Mouse (Mus musculus) cortical plate, adult 2 months (tissue): Measurements from ENCODE around the gene Yif1a.

Experiments used
- CTCF ChIP-seq: fragments of 200-500 bp; IDR thresholded peaks from 2 replicates; pipeline ENCODE4 v1.5.1; 2011; ENCODE audit warnings: mild to moderate bottlenecking, control low read depth, low read length; ENCODE audit not compliant: insufficient read depth; ENCODE audit errors: extremely low read depth
- POLR2A ChIP-seq: fragments of 200-500 bp; IDR thresholded peaks from 2 replicates; pipeline ENCODE4 v1.6.1; 2011; ENCODE audit warnings: mild to moderate bottlenecking, low read length, control low read depth; ENCODE audit not compliant: insufficient read depth; ENCODE audit errors: extremely low read depth

GRCm38 (mm10) chr19:5051031-5051430 lies 37.3 kb upstream of the Yif1a start:
- TF ChIP-seq CTCF (no peak), POLR2A (no peak)
